Comparison of ENCODE assay signal across 8 mouse cellular contexts in the genomic region with DNA sequence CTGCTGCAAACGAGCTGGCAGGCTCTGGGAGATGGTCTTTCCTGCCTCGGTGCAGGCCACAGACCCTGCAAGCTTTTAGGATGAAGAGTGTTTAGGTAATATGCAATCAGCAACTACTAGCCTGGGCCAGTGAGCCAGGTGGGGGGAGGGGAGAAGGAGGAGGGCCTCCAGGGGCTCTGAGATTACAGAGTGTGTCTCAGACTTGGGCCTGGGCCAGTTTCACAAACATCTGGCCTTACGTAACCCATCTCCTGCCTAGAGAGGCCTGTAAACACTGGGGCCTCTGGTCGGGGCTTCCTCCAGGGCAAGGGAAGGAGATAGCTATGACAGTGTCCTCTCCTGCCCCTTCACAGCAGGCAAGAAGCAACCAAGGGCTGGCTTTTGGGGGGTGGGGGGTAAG. TPM values are rescaled to one million over a fixed set of nuclear protein-coding genes. Genes with fewer than 3 reads are reported as not detected.
A peak's percentile ranks its signal among the peaks of the same experiment; 100 is the strongest.
DNase-seq lines count a peak whose midpoint lies in the region; ATAC-seq and TF ChIP-seq lines count a peak whose summit lies in the region.

No protein-coding gene starts in this region.

- no peak for ATAC-seq in forebrain, postnatal 0 days
- ATAC-seq in hematopoietic stem cell, adult 5-6 weeks (replicated peaks in 1 of 2; ENCODE audit: insufficient read depth in 1 of 2, low FRiP score in 2 of 2, low TSS enrichment in 1 of 2, low read depth in 1 of 2, poor library complexity in 2 of 2, severe bottlenecking in 2 of 2): peak; percentile 11 to 19; a peak in 1 of 4 replicates
- no peak for ATAC-seq in neural tube, embryonic 11.5 days (ENCODE audit: insufficient read depth, low FRiP score, low TSS enrichment)

- no peaks in the 10 kb centered on the region; the same call in 1 of the 2 replicates for H3K27me3 ChIP-seq in forebrain, postnatal 0 days (ENCODE audit: insufficient read depth, low read length)
- H3K27me3 ChIP-seq in liver, adult 2 months (ENCODE audit: control insufficient read depth, insufficient read depth, low read length): no peaks in the 10 kb centered on the region
- H3K27me3 ChIP-seq in neural tube, embryonic 11.5 days (ENCODE audit: control insufficient read depth, insufficient read depth, low read length): no peaks in the 10 kb centered on the region

- intact Hi-C loops in left cerebral cortex, postnatal 4 days (cut with DNase I): no loop called here

- peaks cover 10% of the 10 kb centered on the region; the same call in 1 of the 2 replicates for H3K36me3 ChIP-seq in forebrain, postnatal 0 days (ENCODE audit: insufficient read depth)
- no peaks in the 10 kb centered on the region for H3K36me3 ChIP-seq in liver, adult 2 months (ENCODE audit: control insufficient read depth, insufficient read depth, low read length)
- H3K36me3 ChIP-seq in neural tube, embryonic 11.5 days (ENCODE audit: control insufficient read depth, insufficient read depth, low read length): peaks cover 2% of the 10 kb centered on the region; the same call in 1 of the 2 replicates

- no peak for TF ChIP-seq CTCF in forebrain, postnatal 0 days (IDR thresholded peaks at IDR 0.05; ENCODE audit: low read depth)
- TF ChIP-seq CTCF in liver, adult 2 months (IDR thresholded peaks at IDR 0.05; ENCODE audit: low read depth, low read length): no peak

- H3K27ac ChIP-seq in forebrain, postnatal 0 days (ENCODE audit: low read depth, low read length): no peak overlapping the region
- H3K27ac ChIP-seq in liver, adult 2 months (replicated peaks; ENCODE audit: insufficient read depth, low read depth, low read length): peak overlapping the region; percentile 10; the same call in 1 of the 2 replicates
- H3K27ac ChIP-seq in neural tube, embryonic 11.5 days (ENCODE audit: low read depth, low read length): no peak overlapping the region

- no peak overlapping the region for H3K4me2 ChIP-seq in forebrain, postnatal 0 days (ENCODE audit: low read depth)
- H3K4me2 ChIP-seq in neural tube, embryonic 11.5 days (ENCODE audit: low read depth): no peak overlapping the region

- DNase-seq in right cerebral cortex, adult 18-20 months: peak; percentile 21
- no peak for DNase-seq in right cerebral cortex, postnatal 36 days (ENCODE audit: low spot score in 2 of 2)
- DNase-seq in forebrain, postnatal 0 days: peak; percentile 21
- DNase-seq in liver, adult 2 months (ENCODE audit: extremely low read depth, low read depth, low spot score): peak; percentile 63
- peak; percentile 61 for DNase-seq in neural tube, embryonic 11.5 days (ENCODE audit: low spot score)
- no peak for DNase-seq in left cerebral cortex, adult 18-20 months (ENCODE audit: low spot score in 2 of 2)
- no peak for DNase-seq in left cerebral cortex, postnatal 4 days

- 49% methylated on average over 4 of the region's 4 CpGs for WGBS in forebrain, postnatal 0 days
- WGBS in liver, adult 2 months: 10% methylated on average over 4 of the region's 4 CpGs
- 24% methylated on average over 4 of the region's 4 CpGs for WGBS in neural tube, embryonic 11.5 days

- no peak overlapping the region for H3K4me3 ChIP-seq in forebrain, postnatal 0 days (ENCODE audit: low read depth, low read length)
- no peak overlapping the region for H3K4me3 ChIP-seq in liver, adult 2 months (ENCODE audit: insufficient read depth, low read depth, low read length)
- no peak overlapping the region for H3K4me3 ChIP-seq in neural tube, embryonic 11.5 days (ENCODE audit: low read depth, low read length)

- no peak for TF ChIP-seq POLR2A in liver, adult 2 months (IDR thresholded peaks at IDR 0.05; ENCODE audit: extremely low read depth, insufficient read depth, low read length)

- peaks cover 4% of the 10 kb centered on the region; the same call in 1 of the 2 replicates for H3K4me1 ChIP-seq in forebrain, postnatal 0 days (ENCODE audit: insufficient read depth)
- peaks cover 10% of the 10 kb centered on the region for H3K4me1 ChIP-seq in liver, adult 2 months (ENCODE audit: control insufficient read depth, insufficient read depth, low read length)
- H3K4me1 ChIP-seq in neural tube, embryonic 11.5 days (ENCODE audit: control insufficient read depth, insufficient read depth, low read length): peaks cover 17% of the 10 kb centered on the region

- H3K9ac ChIP-seq in forebrain, postnatal 0 days: no peak overlapping the region
- no peak overlapping the region for H3K9ac ChIP-seq in liver, adult 2 months (ENCODE audit: low read depth, low read length)
- no peak overlapping the region for H3K9ac ChIP-seq in neural tube, embryonic 11.5 days (ENCODE audit: low read length)

- no peaks in the 10 kb centered on the region for H3K9me3 ChIP-seq in forebrain, postnatal 0 days (ENCODE audit: low read length)
- no peaks in the 10 kb centered on the region for H3K9me3 ChIP-seq in neural tube, embryonic 11.5 days (ENCODE audit: control insufficient read depth, low read length)

- peaks cover 7% of the 10 kb centered on the region; the same call in 1 of the 2 replicates for H3K79me2 ChIP-seq in liver, adult 2 months (ENCODE audit: control insufficient read depth, insufficient read depth, low read length)

RNA-seq across cellular contexts. Expression of a gene that starts 31.4 kb away (rescaled TPM):
- total RNA-seq in forebrain, postnatal 0 days (2014; rRNA removed): 36.7 and 40.5 TPM in 2 replicates
- polyA plus RNA-seq in forebrain, postnatal 0 days (2015; fragmentation: Nextera tagmentation; extraction: Ambion mirVana): 25.1 and 30.5 TPM in 2 replicates
- 28.3 and 39.2 TPM in 2 replicates for total RNA-seq in hematopoietic stem cell, adult 5-6 weeks (2017)
- total RNA-seq in liver, adult 2 months (2014; rRNA removed): 11.9 and 14.3 TPM in 2 replicates
- 19.9 and 24.3 TPM in 2 replicates for polyA plus RNA-seq in liver, adult 2 months (2012; rRNA removed)
- 42.4 and 46.4 TPM in 2 replicates for polyA plus RNA-seq in neural tube, embryonic 11.5 days (2014; fragmentation: Nextera tagmentation; extraction: Ambion mirVana)
- total RNA-seq in left cerebral cortex, adult 18-20 months (2021): 10 to 100 TPM; 11.0 to 11.3 TPM
- total RNA-seq in left cerebral cortex, postnatal 4 days (2021): 100 to 1,000 TPM in 1 of 2 experiments, 10 to 100 TPM in 1; 98.7 to 106 TPM

RNA-seq across cellular contexts. Expression of a gene that starts 44.1 kb away (rescaled TPM):
- 11.2 and 17.6 TPM in 2 replicates for total RNA-seq in forebrain, postnatal 0 days (2014; rRNA removed)
- 60.3 and 64.2 TPM in 2 replicates for polyA plus RNA-seq in forebrain, postnatal 0 days (2015; fragmentation: Nextera tagmentation; extraction: Ambion mirVana)
- total RNA-seq in hematopoietic stem cell, adult 5-6 weeks (2017): 23.7 and 37.5 TPM in 2 replicates
- total RNA-seq in liver, adult 2 months (2014; rRNA removed): 4.0 and 5.3 TPM in 2 replicates
- polyA plus RNA-seq in liver, adult 2 months (2012; rRNA removed): 10.3 and 13.1 TPM in 2 replicates
- 55.9 and 58.8 TPM in 2 replicates for polyA plus RNA-seq in neural tube, embryonic 11.5 days (2014; fragmentation: Nextera tagmentation; extraction: Ambion mirVana)
- total RNA-seq in left cerebral cortex, adult 18-20 months (2021): 10 to 100 TPM; 37.3 to 44.0 TPM
- total RNA-seq in left cerebral cortex, postnatal 4 days (2021): 10 to 100 TPM; 46.5 to 47.8 TPM

RNA-seq across cellular contexts. Expression of a gene that starts 49.4 kb away (rescaled TPM):
- total RNA-seq in forebrain, postnatal 0 days (2014; rRNA removed): 198 and 209 TPM in 2 replicates
- polyA plus RNA-seq in forebrain, postnatal 0 days (2015; fragmentation: Nextera tagmentation; extraction: Ambion mirVana): 224 and 248 TPM in 2 replicates
- 75.7 and 76.0 TPM in 2 replicates for total RNA-seq in hematopoietic stem cell, adult 5-6 weeks (2017)
- 64.2 and 82.1 TPM in 2 replicates for total RNA-seq in liver, adult 2 months (2014; rRNA removed)
- 68.0 and 79.0 TPM in 2 replicates for polyA plus RNA-seq in liver, adult 2 months (2012; rRNA removed)
- 289 and 340 TPM in 2 replicates for polyA plus RNA-seq in neural tube, embryonic 11.5 days (2014; fragmentation: Nextera tagmentation; extraction: Ambion mirVana)
- total RNA-seq in left cerebral cortex, adult 18-20 months (2021): 10 to 100 TPM; 79.6 to 93.8 TPM
- total RNA-seq in left cerebral cortex, postnatal 4 days (2021): 10 to 100 TPM; 84.8 to 94.8 TPM

RNA-seq across cellular contexts. Expression of a gene that starts 52.4 kb away (rescaled TPM):
- 31.8 and 43.6 TPM in 2 replicates for total RNA-seq in forebrain, postnatal 0 days (2014; rRNA removed)
- 63.2 and 99.4 TPM in 2 replicates for polyA plus RNA-seq in forebrain, postnatal 0 days (2015; fragmentation: Nextera tagmentation; extraction: Ambion mirVana)
- 77.1 and 108 TPM in 2 replicates for total RNA-seq in hematopoietic stem cell, adult 5-6 weeks (2017)
- 23.2 and 31.6 TPM in 2 replicates for total RNA-seq in liver, adult 2 months (2014; rRNA removed)
- 25.2 and 26.9 TPM in 2 replicates for polyA plus RNA-seq in liver, adult 2 months (2012; rRNA removed)
- 263 and 311 TPM in 2 replicates for polyA plus RNA-seq in neural tube, embryonic 11.5 days (2014; fragmentation: Nextera tagmentation; extraction: Ambion mirVana)
- 10 to 100 TPM; 26.4 to 26.8 TPM for total RNA-seq in left cerebral cortex, adult 18-20 months (2021)
- total RNA-seq in left cerebral cortex, postnatal 4 days (2021): 10 to 100 TPM; 25.2 to 29.4 TPM

Comparison
In these comparisons a context has a peak if more than half of its experiments do, and no peak if none do; other contexts are left out.
1. DNase-seq: peak in right cerebral cortex, adult 18-20 months (single experiment), forebrain, postnatal 0 days (single experiment), liver, adult 2 months (single experiment) and neural tube, embryonic 11.5 days (single experiment); none in right cerebral cortex, postnatal 36 days (0 of 2), left cerebral cortex, adult 18-20 months (0 of 2) and left cerebral cortex, postnatal 4 days (single experiment).
2. ATAC-seq: peak in hematopoietic stem cell, adult 5-6 weeks (2 of 2); none in forebrain, postnatal 0 days (single experiment) and neural tube, embryonic 11.5 days (single experiment).